Mouse (Mus musculus): ENCODE data around the gene Aqp1.
A peak's percentile ranks its signal among the peaks of the same experiment; 100 is the strongest.

Gene Aqp1

GRCm38 (mm10) chr6:55335989-55336514 is at the start of gene Aqp1:
TSS of gene Aqp1 (plus strand) at chr6:55336432.
- DNase-seq (ENCODE audit: low read depth), result no peak

GRCm38 (mm10) chr6:55288007-55288602 is 48.1 kb upstream of the Aqp1 start:
- no peak for DNase-seq (ENCODE audit: low read depth)

GRCm38 (mm10) chr6:55294549-55295131 is 41.6 kb upstream of the Aqp1 start:
- DNase-seq (ENCODE audit: low read depth), result no peak

- DNase-seq (ENCODE audit: low read depth), result no peak
Observed at GRCm38 (mm10) chr6:55295325-55295724, 40.9 kb upstream of the Aqp1 start.

- no peak for DNase-seq (ENCODE audit: low read depth)
Observed at GRCm38 (mm10) chr6:55299482-55299881, 36.8 kb upstream of the Aqp1 start.

GRCm38 (mm10) chr6:55299917-55300316 is 36.3 kb upstream of the Aqp1 start:
- no peak for DNase-seq (ENCODE audit: low read depth)

- DNase-seq (ENCODE audit: low read depth), result no peak
Observed at GRCm38 (mm10) chr6:55300704-55301103, 35.5 kb upstream of the Aqp1 start.

- no peak for DNase-seq (ENCODE audit: low read depth)
Observed at GRCm38 (mm10) chr6:55310179-55310578, 26.1 kb upstream of the Aqp1 start.

GRCm38 (mm10) chr6:55311962-55312361 is 24.3 kb upstream of the Aqp1 start:
- no peak for DNase-seq (ENCODE audit: low read depth)

- DNase-seq (ENCODE audit: low read depth), result no peak
Observed at GRCm38 (mm10) chr6:55313893-55314292, 22.3 kb upstream of the Aqp1 start.

- peak; percentile 91 for DNase-seq (ENCODE audit: low read depth)
Observed at GRCm38 (mm10) chr6:55314628-55315027, 21.6 kb upstream of the Aqp1 start.

GRCm38 (mm10) chr6:55318597-55318996 is 17.6 kb upstream of the Aqp1 start:
- DNase-seq (ENCODE audit: low read depth), result no peak

- DNase-seq (ENCODE audit: low read depth), result no peak
Observed at GRCm38 (mm10) chr6:55319585-55320551, 16.4 kb upstream of the Aqp1 start.

- DNase-seq (ENCODE audit: low read depth), result no peak
Observed at GRCm38 (mm10) chr6:55320894-55321293, 15.3 kb upstream of the Aqp1 start.

GRCm38 (mm10) chr6:55321518-55321917 is 14.7 kb upstream of the Aqp1 start:
- no peak for DNase-seq (ENCODE audit: low read depth)

GRCm38 (mm10) chr6:55322980-55323379 is 13.3 kb upstream of the Aqp1 start:
- no peak for DNase-seq (ENCODE audit: low read depth)

- no peak for DNase-seq (ENCODE audit: low read depth)
Observed at GRCm38 (mm10) chr6:55323908-55324634, 12.2 kb upstream of the Aqp1 start.

GRCm38 (mm10) chr6:55324785-55325184 is 11.4 kb upstream of the Aqp1 start:
- no peak for DNase-seq (ENCODE audit: low read depth)

GRCm38 (mm10) chr6:55326299-55326698 is 9.9 kb upstream of the Aqp1 start:
- no peak for DNase-seq (ENCODE audit: low read depth)

- DNase-seq (ENCODE audit: low read depth), result no peak
Observed at GRCm38 (mm10) chr6:55327326-55327725, 8.9 kb upstream of the Aqp1 start.

- no peak for DNase-seq (ENCODE audit: low read depth)
Observed at GRCm38 (mm10) chr6:55328179-55328578, 8.1 kb upstream of the Aqp1 start.

- DNase-seq (ENCODE audit: low read depth), result no peak
Observed at GRCm38 (mm10) chr6:55331315-55331714, 4.9 kb upstream of the Aqp1 start.

Data from fibroblast of lung, adult 2 months (primary cell).